Mouse (Mus musculus): ENCODE data around the gene Cdkn2aip.

The Cdkn2aip gene

DNA sequence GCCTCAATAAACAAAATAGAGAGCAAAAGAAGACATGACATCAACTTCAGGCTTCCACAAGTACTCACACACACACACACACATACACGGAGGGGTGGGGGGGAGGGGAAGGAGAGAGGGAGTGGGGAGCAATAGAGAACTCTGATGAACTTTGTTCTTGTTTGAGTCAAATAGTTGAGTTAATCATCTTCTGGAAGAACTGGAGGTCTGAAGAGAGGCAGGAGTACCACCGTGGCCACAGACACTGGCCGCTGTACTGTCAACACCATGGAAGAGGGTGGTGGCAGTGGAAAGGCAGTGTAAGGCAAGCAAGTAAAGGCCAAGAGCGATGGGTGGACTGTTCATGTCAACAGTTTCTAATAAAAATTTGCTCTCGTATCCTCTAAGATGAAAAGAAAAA lies 54.3 kb downstream of the Cdkn2aip start:
- DNase-seq (ENCODE audit: low read depth, low spot score), result no peak

Measured in telencephalon, adult 2 months (tissue).